Mouse (Mus musculus) liver, postnatal 0 days (tissue): ENCODE measurements around the gene 4833439L19Rik. TPM values are rescaled to one million over a fixed set of nuclear protein-coding genes. Genes with fewer than 3 reads are reported as not detected.
A peak's percentile ranks its signal among the peaks of the same experiment; 100 is the strongest.

ENCODE experiments used
- ATAC-seq: fragments of 200-750 bp; cut with Nextera tagmentation; 2 replicates; pipeline ENCODE4 v1.8.0; 2017; ENCODE audit warnings: mild to moderate bottlenecking, moderate library complexity
- DNase-seq: peaks from one replicate; pipeline ENCODE4 v3.0.0-alpha.2; 2016
- H3K27ac ChIP-seq: fragments of 300-500 bp; sonication (generic); 2 replicates; pipeline ENCODE4 v1.5.1; 2014; ENCODE audit warnings: antibody characterized with exemption, moderate library complexity, mild to moderate bottlenecking, low read depth
- H3K27me3 ChIP-seq: fragments of 300-500 bp; sonication (generic); 2 replicates; pipeline ENCODE4 v1.6.1; 2014; ENCODE audit warnings: low read length, control low read depth, mixed read lengths; ENCODE audit not compliant: insufficient read depth
- H3K36me3 ChIP-seq: fragments of 300-500 bp; sonication (generic); replicated peaks from 2 replicates; pipeline ENCODE4 v1.6.1; 2014; ENCODE audit warnings: mild to moderate bottlenecking, control low read depth, low read length, moderate library complexity, mixed read lengths; ENCODE audit not compliant: insufficient read depth
- H3K4me1 ChIP-seq: fragments of 300-500 bp; sonication (generic); 2 replicates; pipeline ENCODE4 v1.6.1; 2014; ENCODE audit warnings: antibody characterized with exemption, mild to moderate bottlenecking, control low read depth; ENCODE audit not compliant: insufficient read depth
- H3K4me2 ChIP-seq: fragments of 300-500 bp; sonication (generic); 2 replicates; pipeline ENCODE4 v1.6.1; 2014; ENCODE audit warnings: low read depth, mild to moderate bottlenecking, low read length, moderate library complexity, mixed read lengths
- H3K4me3 ChIP-seq: fragments of 300-500 bp; sonication (generic); 2 replicates; pipeline ENCODE4 v1.5.1; 2014; ENCODE audit warnings: low read depth, low read length
- H3K9ac ChIP-seq: fragments of 300-500 bp; sonication (generic); replicated peaks from 2 replicates; pipeline ENCODE4 v1.6.1; 2014; ENCODE audit warnings: mild to moderate bottlenecking, moderate library complexity
- H3K9me3 ChIP-seq: fragments of 300-500 bp; sonication (generic); 2 replicates; pipeline ENCODE4 v1.6.1; 2016; ENCODE audit warnings: mild to moderate bottlenecking, control low read depth, low read length, mixed read lengths
- CTCF ChIP-seq: sonication (generic); IDR thresholded peaks from 2 replicates; pipeline ENCODE4 v1.5.1; 2016; ENCODE audit warnings: antibody characterized with exemption, low read depth
- EP300 ChIP-seq: IDR thresholded peaks from 2 replicates; pipeline ENCODE4 v1.6.1; 2016; ENCODE audit warnings: antibody characterized with exemption, low read depth, mild to moderate bottlenecking
- WGBS: fragments of 180-500 bp; shearing (Covaris S2); extraction: QIAGEN DNeasy Blood & Tissue Kit; methylation state at CpG from one replicate; pipeline ENCODE4 v1.1.7; 2014; ENCODE audit not compliant: insufficient replicate concordance; 5-methylcytosine and 5-hydroxymethylcytosine counted together
- polyA plus RNA-seq: library from polyadenylated mRNA; unstranded; fragments of >200 nt; fragmentation: Nextera tagmentation; extraction: Ambion mirVana; gene quantifications from 2 replicates; pipeline ENCODE4 v1.2.1, GENCODE M21; 2015

The 4833439L19Rik gene
- polyA plus RNA-seq, 1 experiment from 2014 or later = 41.6 TPM

DNA sequence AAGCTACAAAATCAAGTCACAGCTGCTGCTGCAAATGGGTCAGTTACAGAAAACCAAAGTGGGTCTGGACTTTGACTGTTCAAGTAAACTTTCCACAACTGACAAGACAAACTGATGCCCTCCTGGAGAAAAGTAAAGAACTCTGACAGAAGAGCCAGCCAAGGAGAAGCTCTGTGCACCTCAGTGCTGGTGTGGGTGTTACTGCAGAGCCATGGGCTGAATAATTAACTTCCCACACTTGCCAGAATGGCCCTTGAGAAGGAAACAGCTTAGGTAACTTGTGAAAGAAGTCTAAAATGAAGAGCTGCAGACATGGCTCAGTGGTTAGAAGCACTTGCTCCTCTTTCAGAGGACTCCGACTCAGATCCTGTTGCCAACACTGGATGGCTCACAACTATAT, 7.6 kb downstream of the 4833439L19Rik start:
- TF ChIP-seq EP300 (no peak), CTCF (no peak)
- no peak overlapping the region for H3K4me3 ChIP-seq
- no peak overlapping the region for H3K27ac ChIP-seq
- H3K4me1 ChIP-seq = no peaks in the 10 kb centered on the region
- 91% methylated on average over 1 of the region's 1 CpGs for WGBS
- ATAC-seq (no peak), DNase-seq (no peak)
- H3K9ac ChIP-seq = no peak overlapping the region
- H3K4me2 ChIP-seq = no peak overlapping the region
- no peaks in the 10 kb centered on the region for H3K9me3 ChIP-seq
- no peaks in the 10 kb centered on the region for H3K27me3 ChIP-seq
- peaks cover 80% of the 10 kb centered on the region for H3K36me3 ChIP-seq

DNA sequence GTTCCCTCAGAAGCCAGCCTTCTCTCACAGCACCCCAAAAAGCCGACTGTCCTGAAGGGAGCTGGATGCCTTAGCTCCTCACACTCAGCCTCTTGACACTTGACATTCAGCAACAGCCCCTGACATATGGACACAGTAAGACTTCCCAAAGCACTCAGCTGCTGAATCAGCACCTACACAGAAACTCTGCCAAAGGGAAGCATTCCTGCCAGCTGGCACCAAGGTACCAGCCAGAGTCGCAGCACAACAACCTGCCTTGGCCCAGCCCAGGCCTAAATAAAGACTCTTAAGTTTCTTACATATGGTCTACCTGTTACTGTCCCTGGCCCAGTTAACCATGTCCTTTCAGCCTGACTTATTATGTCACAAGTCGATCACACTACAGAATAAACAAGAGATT, 8.4 kb downstream of the 4833439L19Rik start:
- Histone ChIP-seq H3K27me3 (no peaks in the 10 kb centered on the region), H3K4me1 (no peaks in the 10 kb centered on the region), H3K9ac (no peak overlapping the region), H3K4me3 (no peak overlapping the region), H3K36me3 (peaks cover 79% of the 10 kb centered on the region), H3K27ac (no peak overlapping the region), H3K9me3 (no peaks in the 10 kb centered on the region), H3K4me2 (no peak overlapping the region)
- ATAC-seq (no peak), DNase-seq (no peak)
- 88% methylated on average over 3 of the region's 3 CpGs for WGBS
- no peak for TF ChIP-seq EP300
- no peak for TF ChIP-seq CTCF

DNA sequence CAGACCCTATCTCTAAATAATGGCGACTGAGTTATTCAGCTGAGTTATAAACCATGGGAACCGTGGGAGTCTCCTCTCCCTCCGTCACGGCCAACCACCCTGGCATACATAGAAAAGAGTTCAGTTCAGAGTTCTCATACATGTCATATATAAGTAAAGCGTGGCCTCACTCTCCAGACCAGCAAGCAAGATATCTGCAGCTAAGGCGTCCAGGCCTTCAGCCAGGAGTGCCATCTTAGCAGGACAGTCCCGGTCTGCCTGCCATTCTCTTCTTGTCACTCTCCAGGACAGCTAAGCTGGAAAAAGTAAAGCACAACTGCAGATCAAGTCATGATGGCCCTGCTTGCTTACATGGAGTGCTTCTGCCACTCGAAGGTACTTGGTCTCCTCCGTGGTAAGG, 9.1 kb downstream of the 4833439L19Rik start:
- no peak overlapping the region for H3K9ac ChIP-seq
- DNase-seq (no peak), ATAC-seq (no peak)
- peaks cover 78% of the 10 kb centered on the region for H3K36me3 ChIP-seq
- H3K4me3 ChIP-seq = no peak overlapping the region
- H3K27me3 ChIP-seq = no peaks in the 10 kb centered on the region
- no peak overlapping the region for H3K4me2 ChIP-seq
- TF ChIP-seq EP300 (no peak), CTCF (no peak)
- H3K9me3 ChIP-seq = no peaks in the 10 kb centered on the region
- H3K27ac ChIP-seq = no peak overlapping the region
- H3K4me1 ChIP-seq = no peaks in the 10 kb centered on the region
- 90% methylated on average over 9 of the region's 9 CpGs for WGBS

DNA sequence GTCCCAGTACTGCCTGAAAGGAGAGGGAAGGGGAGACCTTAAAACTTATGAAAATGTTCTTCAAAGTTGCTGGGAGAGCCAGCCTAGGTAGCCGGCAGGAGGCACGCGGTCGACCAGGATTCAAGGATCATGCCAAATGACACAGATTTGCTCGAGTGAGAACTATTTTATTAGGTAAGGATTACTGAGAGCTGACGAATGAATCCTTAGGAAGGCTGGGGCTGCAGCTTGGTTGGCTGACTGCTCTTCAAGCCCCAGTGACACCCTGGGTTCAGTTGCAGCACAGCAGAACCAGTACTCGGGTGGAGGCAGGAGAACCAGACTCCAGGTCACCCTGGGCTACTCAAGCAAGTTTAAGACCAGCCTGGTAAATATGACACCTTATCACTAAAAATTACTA, 17.2 kb downstream of the 4833439L19Rik start:
- ATAC-seq (no peak), DNase-seq (no peak)
- no peak overlapping the region for H3K27ac ChIP-seq
- no peak for TF ChIP-seq EP300
- no peak for TF ChIP-seq CTCF
- H3K27me3 ChIP-seq = no peaks in the 10 kb centered on the region
- no peak overlapping the region for H3K4me2 ChIP-seq
- no peaks in the 10 kb centered on the region for H3K4me1 ChIP-seq
- no peak overlapping the region for H3K4me3 ChIP-seq
- H3K9ac ChIP-seq = no peak overlapping the region
- WGBS = 86% methylated on average over 7 of the region's 7 CpGs
- H3K36me3 ChIP-seq = peaks cover 27% of the 10 kb centered on the region
- H3K9me3 ChIP-seq = no peaks in the 10 kb centered on the region

DNA sequence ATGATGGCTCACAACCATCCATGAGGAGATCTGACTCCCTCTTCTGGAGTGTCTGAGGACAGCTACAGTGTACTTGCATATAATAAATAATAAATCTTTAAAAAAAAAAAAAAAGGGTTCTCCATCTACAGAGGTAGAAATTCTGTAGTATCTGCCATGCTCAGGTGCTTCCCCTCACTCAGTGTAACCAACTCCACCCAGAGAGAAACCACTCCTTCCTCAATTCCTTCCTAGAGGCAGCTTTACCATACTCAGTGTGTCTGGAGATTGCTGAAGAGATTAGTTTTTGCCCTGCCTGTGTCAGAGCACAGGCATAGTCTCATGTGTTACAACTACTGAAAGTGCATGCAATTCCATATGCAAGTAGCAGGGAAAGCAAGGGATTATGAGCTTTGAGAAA, 33.1 kb downstream of the 4833439L19Rik start:
- H3K36me3 ChIP-seq = peaks cover 11% of the 10 kb centered on the region
- no peaks in the 10 kb centered on the region for H3K4me1 ChIP-seq
- no peak for TF ChIP-seq CTCF
- TF ChIP-seq EP300 = no peak
- no peaks in the 10 kb centered on the region for H3K9me3 ChIP-seq
- H3K27me3 ChIP-seq = no peaks in the 10 kb centered on the region
- H3K9ac ChIP-seq = no peak overlapping the region
- no peak overlapping the region for H3K27ac ChIP-seq
- DNase-seq (no peak), ATAC-seq (no peak)
- H3K4me2 ChIP-seq = no peak overlapping the region
- H3K4me3 ChIP-seq = no peak overlapping the region

DNA sequence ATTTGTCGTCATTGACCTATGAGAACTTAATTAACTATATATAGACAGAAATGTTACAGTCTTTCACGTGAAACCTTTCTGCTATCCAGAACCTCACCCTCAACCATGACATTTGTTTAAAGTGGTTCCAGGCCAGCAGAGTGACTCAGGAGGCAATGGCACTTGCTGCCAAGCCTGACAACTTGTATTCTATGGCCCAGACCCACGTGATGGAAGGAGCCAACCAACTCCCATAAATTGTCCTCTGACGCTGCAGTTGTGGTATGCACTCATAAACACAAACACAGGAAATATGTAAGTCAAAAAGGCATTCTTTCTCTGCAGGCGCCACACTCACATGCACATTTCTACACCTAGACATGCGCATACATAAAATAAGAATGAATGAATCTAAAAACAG, 38.1 kb downstream of the 4833439L19Rik start:
- Histone ChIP-seq H3K9ac (no peak overlapping the region), H3K4me3 (no peak overlapping the region), H3K4me2 (no peak overlapping the region), H3K27me3 (no peaks in the 10 kb centered on the region), H3K9me3 (no peaks in the 10 kb centered on the region), H3K4me1 (no peaks in the 10 kb centered on the region), H3K27ac (no peak overlapping the region), H3K36me3 (peaks cover 10% of the 10 kb centered on the region)
- TF ChIP-seq EP300 (no peak), CTCF (no peak)
- DNase-seq (no peak), ATAC-seq (no peak)
- 77% methylated on average over 6 of the region's 6 CpGs for WGBS

DNA sequence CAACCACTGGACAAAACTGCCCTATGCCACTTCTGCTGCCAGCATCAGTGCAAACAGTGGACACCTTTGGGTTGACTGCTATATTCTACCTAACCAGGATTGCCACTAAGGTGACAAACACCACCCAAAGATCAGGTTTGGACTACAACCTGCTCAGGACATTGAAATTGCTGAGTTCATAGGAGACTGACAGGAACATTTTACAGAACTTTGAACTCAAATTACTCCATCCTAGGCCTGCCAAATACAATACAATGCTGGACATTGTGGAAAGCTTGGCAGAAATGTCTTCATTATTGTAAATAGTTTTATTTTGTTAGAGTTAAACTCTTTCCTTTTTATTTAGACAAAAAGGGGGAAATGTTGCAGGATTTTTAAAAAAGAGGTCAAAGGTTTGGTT, 44.1 kb downstream of the 4833439L19Rik start:
- no peaks in the 10 kb centered on the region for H3K4me1 ChIP-seq
- no peaks in the 10 kb centered on the region for H3K9me3 ChIP-seq
- no peak overlapping the region for H3K4me2 ChIP-seq
- no peak overlapping the region for H3K4me3 ChIP-seq
- H3K27me3 ChIP-seq = no peaks in the 10 kb centered on the region
- no peak overlapping the region for H3K27ac ChIP-seq
- no peak overlapping the region for H3K9ac ChIP-seq
- peaks cover 7% of the 10 kb centered on the region for H3K36me3 ChIP-seq
- TF ChIP-seq CTCF (no peak), EP300 (no peak)
- 0 out of 2 replicates have a peak, but pooled peaks have one; percentile 17 for ATAC-seq
- DNase-seq = no peak
